Mouse (Mus musculus) regulatory T cell (primary cell): ENCODE data around the gene Serpine2.

Source experiments
- in situ Hi-C: fragments of 300-600 bp; cut with MboI, MseI; formaldehyde crosslinking; loops from one replicate; pipeline ENCODE4 v1.15.1; 2025; ENCODE audit warnings: high pct_unique_total_duplicates

Serpine2 gene

DNA sequence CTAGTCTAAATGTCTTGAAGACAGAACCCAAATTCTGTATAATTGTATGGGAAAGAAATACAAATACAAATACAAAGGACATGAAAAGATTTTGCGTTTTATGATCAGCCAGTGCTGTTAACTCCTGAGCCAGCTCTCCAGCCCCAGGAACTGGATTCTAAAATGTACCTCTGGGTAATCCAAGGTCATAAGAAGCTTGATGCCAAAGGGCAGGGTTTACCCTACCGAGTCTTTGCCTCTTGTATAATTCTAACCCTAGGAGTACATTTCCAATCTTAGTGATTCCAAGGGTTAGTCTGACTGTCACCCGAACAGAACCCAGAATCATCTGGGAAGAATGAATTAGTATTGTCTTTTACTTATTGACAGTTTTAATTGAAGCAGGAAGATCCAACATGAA lies 45.5 kb downstream of the Serpine2 start:
- in situ Hi-C loops = no loop called here

DNA sequence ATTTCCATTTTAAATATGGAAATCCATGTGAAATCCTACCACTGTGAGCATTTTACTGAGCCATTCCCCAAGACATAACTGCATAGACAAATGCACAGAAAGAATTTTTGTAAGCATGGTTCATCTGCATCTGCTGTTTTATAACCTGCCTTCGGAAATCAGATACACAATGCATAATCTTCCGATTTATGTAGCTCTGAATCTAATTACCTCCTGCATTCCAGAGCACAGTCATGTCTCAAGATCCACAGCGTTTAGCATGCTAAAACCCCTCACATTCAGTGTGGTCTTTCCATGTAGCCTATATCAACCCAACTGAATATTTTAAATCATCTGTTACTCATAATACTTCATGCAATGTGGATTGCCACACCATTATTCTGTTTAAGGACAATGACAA lies 51.5 kb downstream of the Serpine2 start:
- in situ Hi-C loops = no loop called here

DNA sequence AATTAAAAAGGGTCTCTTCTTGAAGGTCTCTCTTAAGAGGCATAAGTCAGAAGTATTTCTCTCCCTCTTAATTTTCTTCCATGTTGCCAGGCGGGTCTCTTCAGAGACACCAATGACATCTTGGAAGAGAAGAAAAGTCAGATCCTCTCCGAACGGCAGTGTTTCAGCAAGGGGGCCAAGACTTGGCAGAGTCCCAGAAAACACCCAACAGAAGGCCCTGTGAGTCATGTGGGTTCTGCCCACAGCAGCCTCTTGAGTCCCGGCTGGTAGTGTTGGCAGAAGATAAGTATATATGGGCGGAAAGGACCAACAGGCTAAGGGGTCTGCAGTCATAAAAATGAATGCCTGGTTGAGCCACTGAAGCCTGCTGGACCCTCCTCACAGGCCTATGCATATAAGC lies 54.1 kb downstream of the Serpine2 start:
- in situ Hi-C loops = no loop called here

DNA sequence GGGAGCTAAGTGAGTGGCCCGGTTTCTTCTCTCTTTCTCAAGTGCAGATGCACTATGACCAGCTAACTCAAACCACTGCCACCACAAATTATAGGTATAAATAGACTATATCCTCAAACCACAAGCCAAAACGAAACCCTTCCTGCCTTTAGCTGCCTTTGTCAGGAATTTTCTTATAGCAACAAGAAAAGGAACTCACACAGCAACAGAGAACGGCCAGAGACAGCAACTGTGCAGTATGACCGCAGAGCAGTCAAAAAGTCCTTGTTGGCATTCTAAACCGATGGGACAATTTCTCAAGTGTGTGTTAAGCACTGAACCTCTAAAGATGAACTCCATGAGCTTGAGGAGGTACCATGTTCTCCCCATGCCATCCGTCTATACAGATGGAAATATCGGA lies 57.4 kb downstream of the Serpine2 start:
- in situ Hi-C loops = no loop called here

DNA sequence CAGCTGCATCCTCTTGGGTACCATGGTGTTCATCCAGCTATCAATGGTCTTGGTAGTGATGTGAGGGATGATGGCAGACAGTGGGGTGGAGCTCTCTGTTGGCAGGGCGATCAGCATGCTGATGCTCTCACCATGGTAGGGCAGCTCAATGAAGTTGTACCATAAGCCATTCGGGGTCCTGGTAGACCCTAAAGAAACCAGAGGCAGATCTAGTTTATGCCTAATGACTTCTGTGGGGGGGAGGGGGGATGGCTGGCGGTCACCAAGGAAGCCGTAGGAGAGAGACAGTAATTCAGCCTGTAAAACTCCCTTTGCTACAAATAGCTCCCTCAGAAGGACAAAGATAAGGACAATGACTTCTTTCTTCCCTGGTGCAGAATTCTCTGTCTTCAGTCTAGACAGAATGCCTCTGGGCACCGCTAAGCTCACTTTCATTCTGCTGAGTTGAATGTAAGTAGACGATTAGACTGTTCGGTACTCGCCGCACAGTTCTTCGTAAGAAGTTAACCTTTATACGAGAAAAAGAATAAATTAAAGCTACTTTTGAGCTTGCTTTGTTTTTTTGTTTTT lies 58.0 kb downstream of the Serpine2 start:
- in situ Hi-C loops = no loop called here

DNA sequence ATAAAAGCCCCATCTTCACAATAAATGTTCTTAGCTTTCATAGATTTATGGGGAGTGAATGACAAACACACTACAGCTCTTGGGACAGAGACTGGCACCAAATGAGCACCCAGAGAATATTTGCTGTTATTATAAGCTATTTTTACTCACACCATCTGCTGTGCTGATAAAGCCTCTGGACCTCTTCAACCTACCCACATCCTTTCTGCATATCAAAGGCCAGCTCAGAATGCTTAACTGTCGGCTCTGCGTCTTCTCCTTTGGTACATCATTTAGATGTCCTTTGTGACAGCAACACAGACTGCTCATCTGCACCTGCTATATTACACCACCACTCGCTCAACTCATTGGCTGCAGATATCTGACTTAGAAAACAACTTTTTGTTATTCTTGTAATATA lies 63.9 kb downstream of the Serpine2 start:
- in situ Hi-C loops = loop anchor here (5.0 kb wide), 1 partner anchor 305 kb away; no protein-coding TSS in a partner anchor

DNA sequence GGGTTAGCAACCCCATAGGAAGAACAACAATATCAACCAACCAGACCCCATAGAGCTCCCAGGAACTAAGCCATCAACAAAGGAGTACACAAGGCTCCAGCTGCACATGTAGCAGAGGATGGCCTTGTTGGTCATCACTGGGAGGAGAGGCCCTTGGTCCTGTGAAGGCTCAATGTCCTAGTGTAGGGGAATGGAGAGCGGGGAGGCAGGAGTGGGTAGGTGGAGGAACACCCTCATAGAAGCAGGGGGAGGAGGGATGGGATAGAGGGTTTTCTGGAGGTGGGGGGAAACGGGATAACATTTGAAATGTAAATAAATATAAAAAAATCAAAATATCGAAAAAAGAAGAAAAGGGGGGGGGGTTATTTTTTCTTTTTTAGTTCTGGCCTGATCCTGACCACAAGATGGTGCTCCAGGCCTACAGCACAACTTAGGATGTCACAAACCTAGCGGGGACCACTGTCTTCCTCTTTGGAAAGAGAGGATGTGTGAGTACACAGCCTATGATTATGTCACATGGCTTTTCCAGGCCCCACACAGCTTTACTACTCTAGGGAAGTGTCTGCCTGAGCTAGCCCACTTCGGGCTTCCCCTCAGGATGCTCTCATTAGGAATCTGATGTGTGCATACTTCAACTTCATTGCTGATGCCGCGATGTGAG lies 74.6 kb downstream of the Serpine2 start:
- in situ Hi-C loops = no loop called here

DNA sequence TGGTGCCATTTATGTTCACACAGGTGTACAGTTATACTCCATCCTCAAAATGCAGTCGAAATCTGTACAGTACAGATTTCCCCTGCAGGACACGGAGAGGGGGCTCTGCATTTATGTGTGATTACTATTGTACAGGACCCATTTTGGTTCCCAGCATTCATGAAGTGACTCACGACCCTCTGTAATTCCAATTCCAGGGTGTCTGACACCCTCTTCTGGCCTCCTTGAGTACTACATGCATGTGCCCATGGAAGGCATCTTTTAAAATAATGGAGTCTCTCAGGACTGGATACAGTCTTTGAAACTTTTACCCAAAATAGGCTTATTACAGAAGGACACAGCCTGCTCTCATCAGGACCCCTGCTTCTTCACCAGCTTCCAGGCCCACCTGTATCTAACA lies 78.5 kb downstream of the Serpine2 start:
- in situ Hi-C loops = no loop called here

DNA sequence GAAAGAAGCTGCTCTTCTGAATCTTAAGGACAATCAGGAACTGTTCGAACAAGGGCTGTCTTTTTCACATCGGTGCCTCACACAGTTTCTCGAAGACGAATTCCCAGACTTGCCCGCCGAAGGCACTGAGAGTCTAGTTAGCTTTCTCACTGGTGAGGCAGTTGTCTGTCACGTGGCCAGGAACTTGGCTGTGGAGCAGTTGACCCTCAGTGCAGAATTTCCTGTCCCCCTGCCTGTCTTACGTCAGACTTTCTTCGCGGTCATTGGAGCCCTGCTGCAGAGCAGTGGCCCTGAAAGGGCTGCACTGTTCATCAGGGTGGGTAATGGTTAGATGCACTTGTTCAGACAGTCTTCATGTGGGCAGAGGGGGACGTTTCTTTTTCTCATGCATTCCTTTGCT lies 83.0 kb downstream of the Serpine2 start:
- in situ Hi-C loops = no loop called here

DNA sequence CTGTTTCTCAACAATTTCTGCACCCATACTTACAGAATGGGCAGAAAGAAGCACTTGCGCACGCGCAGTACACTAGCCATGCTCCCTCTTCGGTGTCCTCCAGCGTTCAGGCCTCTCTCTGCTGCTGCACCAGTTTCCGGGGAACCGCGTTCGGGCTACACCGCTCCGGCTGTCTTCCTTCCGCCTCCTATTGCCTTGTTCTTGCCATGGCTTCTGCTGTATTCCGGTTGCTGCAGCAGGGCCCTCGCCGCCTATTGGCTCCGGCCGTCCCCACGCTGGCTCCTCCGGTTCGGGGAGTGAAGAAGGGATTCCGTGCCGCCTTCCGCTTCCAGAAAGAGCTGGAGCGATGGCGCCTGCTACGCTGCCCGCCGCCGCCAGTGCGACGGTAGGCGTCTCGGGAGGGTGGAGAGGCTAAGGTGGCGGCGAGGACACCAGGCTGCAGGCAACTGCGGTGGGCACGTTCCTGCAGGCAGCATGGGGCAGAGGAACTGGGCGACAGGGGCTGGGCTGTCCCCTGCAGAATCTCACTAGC lies 85.0 kb downstream of the Serpine2 start, which contains the start of the genes Mrpl44 and Wdfy1:
TSS of gene Mrpl44 (plus strand) at position 92 of the 532 bp plus-strand sequence.
TSS of gene Wdfy1 (minus strand) at position 217 of the 532 bp plus-strand sequence.
- in situ Hi-C loops = no loop called here

DNA sequence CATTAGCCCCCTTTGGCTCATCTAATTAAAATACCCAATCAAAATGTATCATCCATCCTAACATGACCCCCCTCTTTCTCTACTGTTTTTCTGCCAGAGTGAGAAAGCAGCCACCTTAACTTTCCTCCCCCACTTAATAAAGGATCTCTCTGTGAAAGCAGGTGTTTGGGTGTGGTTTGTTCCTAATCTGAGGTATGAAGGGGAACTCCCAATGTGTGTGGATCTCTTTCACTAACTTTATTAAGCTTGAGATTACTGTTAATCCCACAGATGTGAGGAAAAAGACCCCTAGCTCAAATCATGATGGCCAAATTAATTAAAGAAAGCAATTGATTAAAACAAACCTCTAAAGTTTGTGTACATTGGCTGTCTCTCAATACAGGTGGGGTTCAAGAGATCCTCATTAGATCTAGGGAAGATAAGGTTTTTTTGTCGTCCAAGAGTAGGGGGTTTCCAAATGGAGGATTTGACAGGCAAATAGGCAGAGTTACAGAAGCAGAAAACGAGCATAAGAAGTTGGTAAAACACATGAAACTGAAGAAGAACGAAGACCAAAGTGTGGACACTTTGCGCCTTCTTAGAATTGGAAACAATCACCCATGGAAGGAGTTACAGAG lies 86.7 kb downstream of the Serpine2 start:
- in situ Hi-C loops = loop anchor here (25.0 kb wide), 1 partner anchor 1237 kb away; no protein-coding TSS in a partner anchor

DNA sequence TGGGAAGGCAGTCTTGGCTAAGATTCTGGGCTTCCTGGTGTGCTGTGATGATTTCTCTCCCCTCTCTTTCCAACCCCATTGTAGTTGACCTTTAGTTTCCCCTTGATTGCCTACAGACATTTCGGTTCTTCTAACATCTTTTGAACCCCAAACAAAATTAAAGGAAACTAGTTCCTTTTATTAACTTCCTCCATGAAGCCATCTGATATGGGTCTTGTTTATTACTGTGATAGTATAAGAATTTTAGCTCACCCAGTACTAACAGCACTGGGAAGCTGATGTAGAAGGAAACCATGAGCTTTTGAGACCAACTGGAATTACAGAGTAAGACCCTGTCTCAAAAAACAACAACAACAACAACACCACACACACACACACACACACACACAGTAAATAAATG lies 92.7 kb downstream of the Serpine2 start:
- in situ Hi-C loops = loop anchor here (25.0 kb wide), 1 partner anchor 1231 kb away; no protein-coding TSS in a partner anchor

DNA sequence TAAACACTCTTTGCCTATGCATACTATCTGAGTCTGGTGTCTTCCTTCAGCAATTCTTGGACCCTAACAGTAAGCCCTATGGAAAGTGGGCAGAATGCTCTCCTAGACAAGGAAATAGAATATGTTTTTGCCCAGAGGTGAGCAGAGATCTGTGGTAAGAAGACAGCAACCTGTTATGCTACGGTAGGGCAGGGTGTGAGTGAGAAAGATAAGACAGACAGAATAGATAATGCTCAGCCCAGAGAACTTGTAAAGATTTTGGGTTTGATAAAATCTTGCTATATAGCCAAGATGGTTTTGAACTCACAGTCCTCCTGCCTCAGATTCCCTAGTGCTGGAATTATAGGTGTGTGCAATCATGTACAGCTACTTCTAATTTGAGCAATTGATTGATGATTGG lies 96.5 kb downstream of the Serpine2 start:
- in situ Hi-C loops = loop anchor here (5.0 to 25.0 kb wide), 2 partner anchors 83 to 1227 kb away; no protein-coding TSS in a partner anchor

DNA sequence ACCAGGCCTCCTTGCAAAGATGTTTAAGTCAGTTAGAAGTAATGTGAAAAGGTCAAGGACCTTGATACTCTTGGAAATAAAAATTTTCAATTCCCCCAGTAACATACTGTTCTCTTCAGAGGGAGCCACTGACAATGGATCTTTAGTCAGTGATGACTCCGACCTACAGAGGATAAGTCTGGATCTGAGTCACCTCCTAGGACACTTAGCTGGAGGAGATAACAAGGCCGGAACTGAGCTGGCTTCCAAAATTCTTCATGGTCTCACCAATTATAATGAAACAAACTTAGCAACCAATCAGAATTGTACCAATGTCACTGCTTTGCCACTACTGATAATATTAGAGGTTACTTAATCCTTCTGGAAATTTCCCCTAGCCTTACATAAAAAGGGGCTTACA lies 96.9 kb downstream of the Serpine2 start:
- in situ Hi-C loops = loop anchor here (5.0 to 25.0 kb wide), 2 partner anchors 83 to 1227 kb away; no protein-coding TSS in a partner anchor

DNA sequence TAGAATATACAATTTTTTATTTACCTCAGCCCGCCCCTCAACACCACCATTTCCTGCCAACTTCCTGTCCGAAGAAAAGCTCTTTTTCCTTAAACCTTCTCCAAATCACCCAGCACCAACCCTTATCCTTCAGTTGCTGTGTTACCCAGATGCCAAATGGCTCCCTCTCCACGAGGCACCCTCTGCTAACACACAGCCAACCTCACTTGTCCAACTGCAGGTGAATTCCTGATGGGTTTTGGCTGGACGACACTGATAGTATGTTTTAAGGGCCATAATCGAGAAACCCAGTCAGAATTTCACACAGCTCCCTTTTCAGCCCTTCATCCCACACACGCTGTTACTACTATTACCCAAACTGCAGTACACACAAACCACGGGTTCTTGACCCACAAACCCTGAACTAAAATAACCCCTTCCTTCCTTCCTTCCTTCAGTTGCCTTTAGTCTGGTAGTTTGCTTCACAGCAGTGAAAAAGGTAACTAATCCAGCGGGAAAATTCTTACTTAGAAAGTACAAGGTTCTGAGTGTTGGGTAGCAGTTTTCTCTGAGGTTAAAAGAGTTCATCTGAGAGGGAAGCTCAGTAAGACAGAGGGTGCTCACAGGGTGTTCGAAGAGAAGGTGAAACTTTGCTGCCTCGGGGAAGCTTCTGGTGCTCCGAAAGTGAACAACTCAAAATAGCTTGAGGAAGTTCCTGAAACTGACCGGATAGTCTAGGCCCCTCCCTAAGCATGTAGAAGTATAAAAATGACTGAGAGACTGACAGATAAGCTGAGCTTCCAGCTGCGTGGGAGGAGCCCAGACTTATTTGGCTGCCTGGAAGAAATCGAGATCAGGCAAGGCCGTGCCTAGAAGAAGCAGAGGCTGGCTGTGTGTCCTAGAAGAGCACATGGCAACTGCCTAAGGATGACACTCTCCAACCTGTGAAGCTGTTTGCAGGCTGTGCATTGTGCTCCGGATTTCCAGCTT lies 98.4 kb downstream of the Serpine2 start:
- in situ Hi-C loops = loop anchor here (5.0 to 25.0 kb wide), 2 partner anchors 85 to 1225 kb away; no protein-coding TSS in a partner anchor

DNA sequence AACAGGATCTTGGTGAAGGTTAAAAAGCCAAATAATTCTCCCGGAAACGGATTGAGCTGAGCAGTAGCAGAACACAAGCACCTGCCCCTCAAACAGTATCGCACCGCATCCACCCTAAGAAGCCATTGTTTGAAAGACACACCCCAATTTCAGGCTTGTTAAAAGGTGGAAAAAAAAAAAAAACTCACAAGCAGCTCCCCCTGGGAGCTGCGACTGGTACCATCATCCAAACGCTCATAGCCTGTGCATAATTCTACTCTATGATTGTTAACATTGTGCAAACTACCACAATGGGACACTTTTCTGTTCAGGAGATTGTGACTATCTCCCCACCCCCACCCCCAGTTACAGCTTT lies 99.1 kb downstream of the Serpine2 start:
- in situ Hi-C loops = loop anchor here (5.0 to 25.0 kb wide), 2 partner anchors 85 to 1225 kb away; no protein-coding TSS in a partner anchor

DNA sequence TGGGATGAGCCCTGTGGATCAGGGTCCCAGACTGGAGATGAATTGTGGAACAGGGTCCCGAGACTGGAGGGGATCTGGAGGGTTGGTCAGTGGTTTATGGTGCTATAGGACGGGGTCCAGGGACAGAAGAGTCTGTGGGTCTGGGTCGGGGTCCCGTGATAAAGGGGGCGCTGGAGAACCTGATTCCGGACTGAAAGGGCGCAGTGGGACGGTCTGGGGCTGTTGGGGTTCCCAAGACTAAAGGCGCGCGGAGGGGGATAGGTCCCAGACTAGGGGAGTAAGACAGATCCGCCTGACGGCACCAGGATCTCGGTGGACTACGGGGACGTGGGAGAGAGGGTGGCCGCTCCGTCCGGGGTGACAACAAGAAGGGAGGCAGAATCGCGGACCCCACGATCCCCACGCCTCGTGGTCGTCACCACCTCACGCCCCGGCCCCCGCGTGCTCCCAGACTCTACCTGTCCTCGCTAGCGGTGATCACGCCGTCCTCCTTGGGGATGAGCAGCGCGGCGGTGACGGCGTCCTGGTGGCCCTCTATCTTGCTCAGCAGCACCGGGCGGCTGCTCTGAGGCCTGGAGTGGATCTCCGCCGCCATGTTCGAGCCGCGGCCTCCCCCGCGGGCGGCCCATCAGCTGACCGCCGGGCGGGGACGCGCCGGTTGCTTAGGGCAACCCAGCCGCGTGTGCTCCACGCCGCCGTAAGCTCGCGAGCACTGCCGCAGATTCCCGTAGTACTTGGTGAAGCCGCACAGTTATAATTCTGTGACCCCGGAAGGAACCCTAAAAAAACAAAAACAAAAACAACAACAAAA lies 99.7 kb downstream of the Serpine2 start:
- in situ Hi-C loops = loop anchor here (5.0 to 25.0 kb wide), 2 partner anchors 86 to 1224 kb away; no protein-coding TSS in a partner anchor

DNA sequence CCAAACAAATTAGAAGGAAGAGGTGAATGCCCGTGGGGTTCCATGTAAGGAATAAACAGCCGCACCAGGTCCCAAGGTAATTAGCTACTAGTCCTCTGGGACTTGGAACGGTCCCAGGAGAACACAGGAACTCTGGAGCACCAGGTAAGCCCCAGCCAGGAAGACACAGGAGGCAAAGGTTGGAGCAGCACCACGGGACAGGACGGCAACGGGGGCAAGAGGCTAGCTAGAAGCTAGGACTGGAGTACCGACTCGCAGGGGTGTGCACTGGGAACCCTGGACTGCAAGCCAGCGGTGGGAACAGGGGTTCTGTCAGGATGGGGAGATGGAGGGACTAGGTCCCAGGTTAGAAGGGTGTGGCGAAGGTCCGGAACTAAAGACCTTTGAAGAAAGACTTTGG lies 100.3 kb downstream of the Serpine2 start:
- in situ Hi-C loops = loop anchor here (5.0 to 25.0 kb wide), 2 partner anchors 87 to 1223 kb away; no protein-coding TSS in a partner anchor

DNA sequence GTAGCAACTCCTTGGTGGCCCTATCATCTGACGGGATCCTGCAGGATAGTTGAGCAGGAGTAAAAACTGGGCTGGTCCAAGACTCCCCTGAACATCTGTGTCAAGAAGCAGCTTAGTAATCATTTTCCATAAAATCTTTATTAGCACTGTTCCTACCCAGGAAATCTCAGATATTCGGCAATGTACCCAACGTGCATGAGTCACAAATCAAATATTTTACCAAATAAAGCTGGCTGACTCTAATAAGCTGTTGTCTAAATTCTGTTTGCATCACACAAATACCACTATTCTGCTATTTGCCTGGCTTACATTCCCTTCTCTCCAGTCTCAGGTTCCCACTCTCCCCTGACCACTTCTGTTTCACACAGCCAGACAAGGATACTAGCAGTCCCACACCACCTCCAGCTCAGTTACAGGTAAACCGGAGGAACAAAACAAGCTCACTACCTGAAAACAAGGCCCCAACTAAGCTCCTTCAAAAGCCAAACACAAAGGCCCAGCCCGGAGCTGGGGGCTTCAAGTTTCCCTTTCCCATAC lies 101.5 kb downstream of the Serpine2 start:
- in situ Hi-C loops = loop anchor here (25.0 kb wide), 1 partner anchor 1222 kb away; no protein-coding TSS in a partner anchor

DNA sequence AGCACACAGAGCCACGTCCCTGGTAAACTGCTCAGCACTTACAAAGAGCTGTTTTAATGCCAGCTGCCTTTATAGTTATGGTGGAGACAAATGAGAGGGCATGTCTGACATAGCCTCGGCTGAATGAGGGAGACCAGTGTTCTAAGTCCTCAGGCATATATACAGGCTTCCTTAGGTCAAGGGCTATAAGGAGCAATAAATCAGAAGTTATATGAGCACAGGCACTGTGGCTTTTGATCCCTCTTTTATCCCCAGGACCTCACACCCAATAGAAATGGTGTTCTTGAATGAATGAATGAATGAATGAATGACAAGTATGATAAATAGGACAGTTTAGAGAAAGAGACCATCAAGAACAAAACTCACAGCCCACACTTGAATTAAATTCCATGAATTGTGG lies 102.0 kb downstream of the Serpine2 start:
- in situ Hi-C loops = loop anchor here (25.0 kb wide), 1 partner anchor 1222 kb away; no protein-coding TSS in a partner anchor
